Mouse (Mus musculus): ENCODE data around the gene Stk11.

Gene Stk11

GRCm38 (mm10) chr10:80170601-80171021, 55.0 kb downstream of the Stk11 start:
- DNase-seq (ENCODE audit: low spot score), result no peak

GRCm38 (mm10) chr10:80171252-80171651, 55.6 kb downstream of the Stk11 start:
- no peak for DNase-seq (ENCODE audit: low spot score)

- no peak for DNase-seq (ENCODE audit: low spot score)
Observed at GRCm38 (mm10) chr10:80171760-80172526, 56.3 kb downstream of the Stk11 start.

- peak; percentile 77 for DNase-seq (ENCODE audit: low spot score)
Observed at GRCm38 (mm10) chr10:80172527-80173292, 57.1 kb downstream of the Stk11 start, which contains the start of gene 1600002K03Rik. 1600002K03Rik (plus strand) TSS chr10:80172944.

- DNase-seq (ENCODE audit: low spot score), result no peak
Observed at GRCm38 (mm10) chr10:80173358-80173757, 57.8 kb downstream of the Stk11 start.

- no peak for DNase-seq (ENCODE audit: low spot score)
Observed at GRCm38 (mm10) chr10:80173955-80174640, 58.5 kb downstream of the Stk11 start.

GRCm38 (mm10) chr10:80174705-80175104, 59.1 kb downstream of the Stk11 start:
- DNase-seq (ENCODE audit: low spot score), result no peak

GRCm38 (mm10) chr10:80175536-80176269, 60.1 kb downstream of the Stk11 start:
- no peak for DNase-seq (ENCODE audit: low spot score)

- no peak for DNase-seq (ENCODE audit: low spot score)
Observed at GRCm38 (mm10) chr10:80176270-80176834, 60.7 kb downstream of the Stk11 start.

GRCm38 (mm10) chr10:80177441-80178279, 62.1 kb downstream of the Stk11 start:
- no peak for DNase-seq (ENCODE audit: low spot score)

- no peak for DNase-seq (ENCODE audit: low spot score)
Observed at GRCm38 (mm10) chr10:80179068-80180051, 63.8 kb downstream of the Stk11 start, which contains the start of gene Efna2. Efna2 (plus strand) TSS chr10:80179482.

All from ovary, postnatal 14 days (tissue).